Mouse (Mus musculus) ES-E14 (cell line): Measurements from ENCODE around the gene Cmah.

Experiments
- ZC3H11A ChIP-seq: IDR thresholded peaks from 2 replicates; pipeline ENCODE4 v1.6.1; 2012; ENCODE audit warnings: low read depth, mild to moderate bottlenecking, inconsistent platforms, low read length, borderline replicate concordance
- ZNF384 ChIP-seq: IDR thresholded peaks from 2 replicates; pipeline ENCODE4 v1.6.1; 2012; ENCODE audit warnings: low read depth, low read length, inconsistent platforms

GRCm38 (mm10) chr13:24442272-24442671, 115.1 kb downstream of the Cmah start:
- TF ChIP-seq ZC3H11A (no peak), ZNF384 (no peak)
